In the genomic region with DNA sequence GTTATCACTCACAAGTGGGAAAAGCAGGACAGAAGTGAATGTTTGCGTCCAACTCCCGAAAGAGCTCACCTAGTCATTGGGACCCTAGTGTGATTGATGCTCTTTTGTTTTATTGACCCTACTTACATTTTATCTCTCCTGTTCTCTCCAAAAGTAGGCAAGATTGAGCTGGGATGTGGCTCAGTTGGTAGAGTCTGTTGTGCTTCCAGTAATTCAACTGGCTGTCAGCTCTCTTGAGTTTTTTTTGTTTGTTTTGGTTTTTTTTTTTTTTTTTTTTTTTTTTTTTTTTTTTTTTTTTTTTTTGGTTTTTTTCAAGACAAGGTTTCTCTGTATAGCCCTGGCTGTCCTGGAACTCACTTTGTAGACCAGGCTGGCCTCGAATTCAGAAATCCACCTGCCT, we compare ENCODE assay signal across 2 mouse cellular contexts. TPM values are rescaled to one million over a fixed set of nuclear protein-coding genes. Genes with fewer than 3 reads are reported as not detected.
"Had no signal": no experiment of that assay in that cellular context is flagged by ENCODE, and none has a peak within 500 bp of the region (broad histone marks: within the 10 kb centered on the region; RNA-seq: fewer than 3 reads in every experiment).

No protein-coding gene starts in this region.

RNA-seq across cellular contexts. Expression of a gene that starts 59.0 kb away (rescaled TPM):
- total RNA-seq: layer of hippocampus, adult 18-20 months; midbrain, postnatal 0 days had no signal
- polyA plus RNA-seq: midbrain, postnatal 0 days had no signal
